Mouse (Mus musculus): Measurements from ENCODE around the gene Fam76b. TPM values are rescaled to one million over a fixed set of nuclear protein-coding genes. Genes with fewer than 3 reads are reported as not detected.

Fam76b gene
- polyA plus RNA-seq, 1 experiment from 2014 or later, result 24.4 TPM

GRCm38 (mm10) chr9:13826832-13827405, 597 bp upstream of the Fam76b start, which contains the start of gene Cep57:
TSS of gene Cep57 (minus strand) at chr9:13827107.
- H3K9me3 ChIP-seq (replicated peaks), result no peaks in the 10 kb centered on the region
- H3K27ac ChIP-seq, result peak within 1 kb of the TSS; percentile 99
- peaks cover 18% of the 10 kb centered on the region for H3K4me1 ChIP-seq
- peak within 1 kb of the TSS; percentile 76 for H3K4me3 ChIP-seq
- no peaks in the 10 kb centered on the region for H3K27me3 ChIP-seq (ENCODE audit: low read depth, poor library complexity, severe bottlenecking)
- peak; percentile 93 for DNase-seq (ENCODE audit: low spot score)
- under 1% methylated on average over 44 of the region's 44 CpGs for WGBS
- peaks cover 48% of the 10 kb centered on the region for H3K36me3 ChIP-seq

GRCm38 (mm10) chr9:13828087-13828441, 548 bp downstream of the Fam76b start:
- Histone ChIP-seq H3K36me3 (peaks cover 49% of the 10 kb centered on the region), H3K27ac (peak overlapping the region; percentile 99), H3K9me3 (replicated peaks) (no peaks in the 10 kb centered on the region), H3K4me1 (peaks cover 18% of the 10 kb centered on the region), H3K27me3 (ENCODE audit: low read depth, poor library complexity, severe bottlenecking) (no peaks in the 10 kb centered on the region), H3K4me3 (peak overlapping the region; percentile 76)
- WGBS, result under 1% methylated on average over 23 of the region's 23 CpGs
- no peak for DNase-seq (ENCODE audit: low spot score)

- DNase-seq (ENCODE audit: low spot score), result no peak
- H3K36me3 ChIP-seq, result peaks cover 98% of the 10 kb centered on the region
- no peak overlapping the region for H3K4me3 ChIP-seq
- no peak overlapping the region for H3K27ac ChIP-seq
- H3K4me1 ChIP-seq, result no peaks in the 10 kb centered on the region
- no peaks in the 10 kb centered on the region for H3K9me3 ChIP-seq (replicated peaks)
- WGBS, result 92% methylated on average over 3 of the region's 3 CpGs
- H3K27me3 ChIP-seq (ENCODE audit: low read depth, poor library complexity, severe bottlenecking), result no peaks in the 10 kb centered on the region
Measured at GRCm38 (mm10) chr9:13835256-13835655, 7.7 kb downstream of the Fam76b start.

DNA sequence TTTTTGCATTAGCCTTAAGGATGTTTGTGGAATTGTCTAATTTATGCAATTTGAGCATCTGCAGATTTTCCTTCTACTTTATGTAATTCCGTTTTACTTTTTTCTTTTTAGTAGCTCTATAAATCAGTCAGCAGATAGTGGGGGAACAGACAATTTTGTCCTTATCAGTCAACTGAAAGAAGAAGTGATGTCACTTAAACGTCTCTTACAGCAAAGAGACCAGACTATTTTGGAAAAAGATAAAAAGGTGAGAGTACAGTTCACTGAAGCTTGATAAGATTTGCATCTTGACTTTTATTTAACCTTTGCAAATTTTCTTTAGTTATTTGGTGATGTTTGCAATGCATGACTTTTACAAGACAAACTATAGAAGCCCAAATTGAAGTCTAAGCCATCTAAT, 9.2 kb downstream of the Fam76b start:
- Histone ChIP-seq H3K4me1 (no peaks in the 10 kb centered on the region), H3K27ac (no peak overlapping the region), H3K4me3 (no peak overlapping the region), H3K27me3 (ENCODE audit: low read depth, poor library complexity, severe bottlenecking) (no peaks in the 10 kb centered on the region), H3K36me3 (peaks cover 98% of the 10 kb centered on the region), H3K9me3 (replicated peaks) (no peaks in the 10 kb centered on the region)
- 83% methylated on average over 2 of the region's 2 CpGs for WGBS
- no peak for DNase-seq (ENCODE audit: low spot score)

- WGBS, result 89% methylated on average over 3 of the region's 3 CpGs
- no peaks in the 10 kb centered on the region for H3K27me3 ChIP-seq (ENCODE audit: low read depth, poor library complexity, severe bottlenecking)
- DNase-seq (ENCODE audit: low spot score), result no peak
- H3K4me3 ChIP-seq, result no peak overlapping the region
- no peak overlapping the region for H3K27ac ChIP-seq
- no peaks in the 10 kb centered on the region for H3K4me1 ChIP-seq
- H3K36me3 ChIP-seq, result peaks cover 37% of the 10 kb centered on the region
- H3K9me3 ChIP-seq (replicated peaks), result no peaks in the 10 kb centered on the region
Measured at GRCm38 (mm10) chr9:13847591-13847990, 20.1 kb downstream of the Fam76b start.

GRCm38 (mm10) chr9:13848481-13849480, 21.3 kb downstream of the Fam76b start:
- Histone ChIP-seq H3K27me3 (ENCODE audit: low read depth, poor library complexity, severe bottlenecking) (no peaks in the 10 kb centered on the region), H3K36me3 (peaks cover 25% of the 10 kb centered on the region), H3K27ac (no peak overlapping the region), H3K9me3 (replicated peaks) (no peaks in the 10 kb centered on the region), H3K4me1 (peaks cover 1% of the 10 kb centered on the region), H3K4me3 (no peak overlapping the region)
- no peak for DNase-seq (ENCODE audit: low spot score)
- 76% methylated on average over 10 of the region's 10 CpGs for WGBS

DNA sequence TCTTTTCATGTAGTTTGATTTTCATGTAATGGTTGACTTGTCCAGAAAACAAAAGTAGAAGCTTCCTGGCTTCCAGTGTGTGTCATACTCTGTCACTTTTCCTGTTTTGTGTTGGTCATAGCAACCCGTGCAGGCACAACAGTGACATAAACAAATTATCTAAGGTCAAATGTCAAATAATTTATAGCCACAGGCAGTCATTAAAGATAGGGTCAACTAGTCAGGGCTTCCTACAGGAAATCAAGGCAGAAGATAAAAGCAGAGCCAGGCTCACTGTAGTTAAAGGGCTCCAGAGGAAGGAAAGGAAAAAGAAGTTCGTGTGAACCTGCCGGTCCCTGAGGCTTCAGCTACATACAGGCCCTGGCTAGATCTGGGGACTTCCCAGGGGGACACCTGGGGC, 26.4 kb downstream of the Fam76b start:
- DNase-seq (ENCODE audit: low spot score), result no peak
- Histone ChIP-seq H3K27me3 (ENCODE audit: low read depth, poor library complexity, severe bottlenecking) (no peaks in the 10 kb centered on the region), H3K4me1 (peaks cover 5% of the 10 kb centered on the region), H3K9me3 (replicated peaks) (no peaks in the 10 kb centered on the region), H3K27ac (no peak overlapping the region), H3K36me3 (no peaks in the 10 kb centered on the region), H3K4me3 (no peak overlapping the region)
- WGBS, result 23% methylated on average over 3 of the region's 3 CpGs

DNA sequence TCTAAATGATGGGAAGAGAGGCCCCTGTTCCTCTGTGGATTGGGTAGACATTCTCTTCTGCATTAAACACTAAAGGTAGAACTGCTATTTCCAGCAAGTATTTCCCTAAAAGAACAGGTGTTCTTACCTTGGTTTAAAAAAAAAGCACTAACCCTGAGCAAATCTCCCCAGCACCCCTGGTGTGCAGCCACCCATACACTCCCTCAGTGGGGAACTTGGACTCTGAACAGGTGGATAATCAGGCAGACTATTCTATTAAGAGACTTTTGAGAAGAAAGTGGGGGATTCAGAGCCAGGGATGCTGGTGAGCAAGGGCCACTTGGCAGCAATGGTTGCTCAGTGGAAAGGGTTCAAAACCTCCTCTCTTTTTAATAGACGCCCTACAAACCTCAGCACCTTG, 28.7 kb downstream of the Fam76b start:
- no peaks in the 10 kb centered on the region for H3K36me3 ChIP-seq
- no peak for DNase-seq (ENCODE audit: low spot score)
- no peaks in the 10 kb centered on the region for H3K27me3 ChIP-seq (ENCODE audit: low read depth, poor library complexity, severe bottlenecking)
- no peak overlapping the region for H3K27ac ChIP-seq
- 70% methylated on average over 1 of the region's 1 CpGs for WGBS
- H3K9me3 ChIP-seq (replicated peaks), result no peaks in the 10 kb centered on the region
- H3K4me1 ChIP-seq, result peaks cover 5% of the 10 kb centered on the region
- no peak overlapping the region for H3K4me3 ChIP-seq

GRCm38 (mm10) chr9:13856777-13857176, 29.3 kb downstream of the Fam76b start:
- Histone ChIP-seq H3K4me3 (no peak overlapping the region), H3K36me3 (no peaks in the 10 kb centered on the region), H3K9me3 (replicated peaks) (no peaks in the 10 kb centered on the region), H3K27me3 (ENCODE audit: low read depth, poor library complexity, severe bottlenecking) (no peaks in the 10 kb centered on the region), H3K27ac (no peak overlapping the region), H3K4me1 (peaks cover 5% of the 10 kb centered on the region)
- no peak for DNase-seq (ENCODE audit: low spot score)
- WGBS, result 87% methylated on average over 4 of the region's 4 CpGs

GRCm38 (mm10) chr9:13867646-13868045, 40.1 kb downstream of the Fam76b start:
- no peak overlapping the region for H3K4me3 ChIP-seq
- no peaks in the 10 kb centered on the region for H3K9me3 ChIP-seq (replicated peaks)
- H3K4me1 ChIP-seq, result no peaks in the 10 kb centered on the region
- WGBS, result 58% methylated on average over 2 of the region's 2 CpGs
- DNase-seq (ENCODE audit: low spot score), result no peak
- no peaks in the 10 kb centered on the region for H3K36me3 ChIP-seq
- no peak overlapping the region for H3K27ac ChIP-seq
- H3K27me3 ChIP-seq (ENCODE audit: low read depth, poor library complexity, severe bottlenecking), result no peaks in the 10 kb centered on the region

DNA sequence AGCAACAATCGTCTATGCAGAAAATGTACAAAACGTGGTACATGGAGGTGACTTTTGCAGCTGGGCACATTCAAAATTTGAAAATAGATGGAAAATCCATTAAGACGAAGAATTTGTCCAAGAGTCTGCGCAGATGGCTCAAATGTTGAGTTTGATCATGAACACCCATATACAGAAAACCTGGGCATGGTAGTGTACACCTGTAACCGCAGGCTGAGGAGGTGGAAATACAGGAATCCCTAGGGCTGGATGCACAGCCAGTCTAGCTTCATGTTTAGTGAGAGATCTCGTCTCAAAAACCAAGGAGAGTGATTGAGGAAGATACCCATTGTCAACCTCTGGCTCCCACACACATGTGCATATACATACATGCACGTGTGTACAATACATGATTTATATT, 44.1 kb downstream of the Fam76b start:
- Histone ChIP-seq H3K27me3 (ENCODE audit: low read depth, poor library complexity, severe bottlenecking) (no peaks in the 10 kb centered on the region), H3K4me1 (peaks cover 6% of the 10 kb centered on the region; the same call in 1 of the 2 replicates), H3K9me3 (replicated peaks) (no peaks in the 10 kb centered on the region), H3K36me3 (no peaks in the 10 kb centered on the region), H3K27ac (no peak overlapping the region), H3K4me3 (no peak overlapping the region)
- peak; percentile 4 for DNase-seq (ENCODE audit: low spot score)
- 89% methylated on average over 7 of the region's 7 CpGs for WGBS

DNA sequence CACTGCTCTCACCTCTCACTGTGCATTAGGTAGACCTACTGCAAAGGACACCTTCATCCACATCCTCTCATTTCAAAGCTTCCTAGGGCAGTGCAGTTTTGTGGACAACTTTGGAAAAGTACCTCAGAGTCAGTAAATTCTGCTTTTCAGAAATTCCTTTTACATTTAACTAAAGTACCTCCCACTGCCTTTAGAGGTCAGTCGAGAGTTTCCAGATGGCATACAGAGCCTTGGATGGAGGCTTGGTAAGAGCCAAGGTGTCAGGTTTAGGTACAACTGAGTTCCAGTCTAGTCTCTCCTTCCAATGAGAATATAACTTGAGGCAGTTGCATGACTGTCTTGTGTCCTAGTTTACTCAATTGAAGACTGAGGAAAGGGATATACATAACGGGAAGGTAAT, 46.8 kb downstream of the Fam76b start:
- Histone ChIP-seq H3K4me3 (no peak overlapping the region), H3K9me3 (replicated peaks) (no peaks in the 10 kb centered on the region), H3K4me1 (peaks cover 6% of the 10 kb centered on the region; the same call in 1 of the 2 replicates), H3K27me3 (ENCODE audit: low read depth, poor library complexity, severe bottlenecking) (no peaks in the 10 kb centered on the region), H3K36me3 (no peaks in the 10 kb centered on the region), H3K27ac (no peak overlapping the region)
- 54% methylated on average over 2 of the region's 2 CpGs for WGBS
- peak; percentile 22 for DNase-seq (ENCODE audit: low spot score)

DNA sequence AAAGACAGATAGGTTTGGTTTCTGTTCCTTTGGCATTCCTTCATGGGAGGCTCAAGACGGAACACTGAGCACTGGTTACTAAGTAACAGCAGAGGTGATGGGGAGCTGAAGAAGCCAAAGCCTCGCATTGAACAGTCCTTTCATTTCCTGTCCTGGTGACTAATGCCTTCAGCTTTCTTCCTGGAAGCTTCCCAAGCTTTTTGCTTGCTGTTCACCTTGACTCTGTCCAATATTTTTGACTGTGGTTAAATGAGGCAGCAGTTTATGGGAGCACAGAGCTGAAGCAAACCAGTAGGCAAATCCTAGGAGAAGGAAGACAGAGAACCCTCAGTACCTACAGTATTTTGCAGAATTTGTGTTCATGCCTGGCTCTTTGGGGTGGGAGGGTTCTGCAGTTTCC, 47.8 kb downstream of the Fam76b start:
- H3K27me3 ChIP-seq (ENCODE audit: low read depth, poor library complexity, severe bottlenecking), result no peaks in the 10 kb centered on the region
- H3K36me3 ChIP-seq, result no peaks in the 10 kb centered on the region
- 70% methylated on average over 2 of the region's 2 CpGs for WGBS
- H3K27ac ChIP-seq, result no peak overlapping the region
- H3K4me3 ChIP-seq, result no peak overlapping the region
- no peak for DNase-seq (ENCODE audit: low spot score)
- H3K4me1 ChIP-seq, result peaks cover 6% of the 10 kb centered on the region; the same call in 1 of the 2 replicates
- H3K9me3 ChIP-seq (replicated peaks), result no peaks in the 10 kb centered on the region

All from limb, embryonic 10.5 days (tissue).